Mouse (Mus musculus): ENCODE measurements around the gene Rbm34.

GRCm38 (mm10) chr8:126994506-126994905 is 23.6 kb upstream of the Rbm34 start:
- TF ChIP-seq POLR2A (IDR thresholded peaks at IDR 0.05; ENCODE audit: control insufficient read depth, extremely low read depth, insufficient read depth, low read length, poor library complexity) = no peak
- TF ChIP-seq CTCF (IDR thresholded peaks at IDR 0.05; ENCODE audit: borderline replicate concordance, control insufficient read depth, extremely low read depth, insufficient read depth, low read length, poor library complexity) = no peak
